Mouse (Mus musculus): Measurements from ENCODE around the gene Asap3. TPM values are rescaled to one million over a fixed set of nuclear protein-coding genes. Genes with fewer than 3 reads are reported as not detected.

Gene Asap3
- 6.5 and 7.9 TPM in 2 replicates for polyA plus RNA-seq (2012; rRNA removed)

GRCm38 (mm10) chr4:136206033-136206893 is at the start of gene Asap3:
Gene Asap3, plus strand, starts transcription at chr4:136206365.

GRCm38 (mm10) chr4:136172011-136172541 is 34.1 kb upstream of the Asap3 start, which contains the start of gene E2f2:
Gene E2f2, plus strand, starts transcription at chr4:136172394.

GRCm38 (mm10) chr4:136247729-136248463 is 41.7 kb downstream of the Asap3 start, which contains the start of gene Tcea3:
Gene Tcea3, plus strand, starts transcription at chr4:136247729.

GRCm38 (mm10) chr4:136284455-136284854 is 78.3 kb downstream of the Asap3 start, which contains the start of gene Zfp46:
Gene Zfp46, plus strand, starts transcription at chr4:136284683.

Other genes starting within 250 kb of the Asap3 start
- gene Gale, start 242.6 kb upstream of the Asap3 start, polyA plus RNA-seq (2012; rRNA removed): 27.9 TPM in 2 replicates
- gene Lypla2, start 233.7 kb upstream of the Asap3 start, polyA plus RNA-seq (2012; rRNA removed): 112 and 118 TPM in 2 replicates
- 40.5 and 50.9 TPM in 2 replicates for gene Pithd1, start 219.1 kb upstream of the Asap3 start, polyA plus RNA-seq (2012; rRNA removed)
- 23.0 and 26.1 TPM in 2 replicates for gene Eloa, start 184.6 kb upstream of the Asap3 start, polyA plus RNA-seq (2012; rRNA removed)
- 1,444 and 2,797 TPM in 2 replicates for gene Rpl11, start 152.9 kb upstream of the Asap3 start, polyA plus RNA-seq (2012; rRNA removed)
- 276 and 283 TPM in 2 replicates for gene Id3, start 62.9 kb upstream of the Asap3 start, polyA plus RNA-seq (2012; rRNA removed)
- 9.7 and 10.9 TPM in 2 replicates for gene E2f2, start 34.0 kb upstream of the Asap3 start, polyA plus RNA-seq (2012; rRNA removed)
- gene Tcea3, start 41.4 kb downstream of the Asap3 start, polyA plus RNA-seq (2012; rRNA removed): 2.5 and 2.8 TPM in 2 replicates
- gene Zfp46, start 78.3 kb downstream of the Asap3 start, polyA plus RNA-seq (2012; rRNA removed): 29.5 and 30.5 TPM in 2 replicates
- gene Hnrnpr, start 104.6 kb downstream of the Asap3 start, polyA plus RNA-seq (2012; rRNA removed): 197 and 256 TPM in 2 replicates
- gene Htr1d, start 217.2 kb downstream of the Asap3 start, polyA plus RNA-seq (2012; rRNA removed): 0.05 and 0.12 TPM in 2 replicates

All from central nervous system, embryonic 11.5 days (tissue).